Mouse (Mus musculus) bone marrow macrophage, adult 2 months (primary cell): ENCODE data around the gene Slc4a1. TPM values are rescaled to one million over a fixed set of nuclear protein-coding genes. Genes with fewer than 3 reads are reported as not detected.

ENCODE experiments used
- H3K27ac ChIP-seq: 2 replicates; pipeline ENCODE4 v1.5.1; 2012; ENCODE audit warnings: low read depth, low read length; ENCODE audit not compliant: insufficient read depth
- H3K4me1 ChIP-seq: 2 replicates; pipeline ENCODE4 v1.6.1; 2012; ENCODE audit warnings: low read length; ENCODE audit not compliant: control insufficient read depth, insufficient read depth
- H3K4me3 ChIP-seq: 2 replicates; pipeline ENCODE4 v1.5.1; 2012; ENCODE audit warnings: mild to moderate bottlenecking, low read length, moderate library complexity; ENCODE audit not compliant: insufficient read depth
- CTCF ChIP-seq: IDR thresholded peaks from 2 replicates; pipeline ENCODE4 v1.5.1; 2012; ENCODE audit warnings: low read depth, mild to moderate bottlenecking, low read length, moderate library complexity
- POLR2A ChIP-seq: IDR thresholded peaks from 2 replicates; pipeline ENCODE4 v1.6.1; 2012; ENCODE audit warnings: mild to moderate bottlenecking, low read depth, low read length, borderline replicate concordance
- polyA plus RNA-seq: library from polyadenylated mRNA; stranded (reverse); fragments of >200 nt; gene quantifications from 2 replicates; pipeline ENCODE4 v1.2.4, GENCODE M21; 2012; ENCODE audit not compliant: missing spikeins, insufficient read depth, insufficient read length

The Slc4a1 gene
- polyA plus RNA-seq, 1 experiment, result not detected

DNA sequence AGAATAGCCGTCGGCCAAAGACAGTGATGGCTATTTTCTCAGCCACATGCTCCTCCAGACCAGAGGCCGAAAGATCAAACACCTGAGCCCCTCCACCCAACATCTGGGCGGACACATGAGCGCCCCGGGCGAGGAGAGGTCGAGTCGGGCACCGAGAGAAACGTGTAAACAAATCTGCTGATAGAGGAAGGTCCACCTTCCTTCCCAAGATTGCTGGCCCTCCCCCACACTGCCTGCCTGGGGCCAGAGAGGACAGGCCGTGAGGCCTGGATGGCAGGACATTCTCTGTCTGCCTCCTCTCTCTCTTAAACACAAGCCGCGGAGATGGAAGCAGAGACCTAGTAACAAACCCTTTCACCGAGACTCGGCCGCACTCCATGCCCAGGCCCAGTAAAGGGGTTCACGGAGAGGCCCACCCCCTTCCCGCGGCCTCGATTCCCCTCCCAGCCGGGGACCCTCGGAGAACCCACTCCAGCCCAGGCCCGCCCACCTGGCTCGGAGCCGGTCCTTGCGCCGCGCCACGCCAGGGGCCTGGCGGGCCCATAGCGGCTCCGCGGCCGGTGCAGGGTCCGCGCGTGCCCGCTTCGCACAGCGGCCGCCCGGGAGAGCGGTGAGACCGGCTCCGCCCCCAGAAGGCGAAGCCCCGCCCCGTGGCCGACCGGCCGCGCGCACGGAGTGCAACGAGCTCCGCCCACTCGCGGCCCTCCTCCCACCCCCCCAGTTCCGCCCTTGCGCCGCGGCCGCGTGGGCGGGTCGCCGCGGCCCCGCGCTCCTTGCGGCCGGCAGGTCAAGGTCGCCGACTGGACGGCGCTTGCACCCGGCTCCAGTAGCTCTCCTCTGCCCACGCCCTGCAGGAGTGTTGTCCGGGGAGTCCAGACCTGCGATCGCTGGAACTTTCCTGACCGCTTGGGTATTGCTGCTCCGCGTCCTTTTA lies 41.2 kb upstream of the Slc4a1 start:
- Histone ChIP-seq H3K27ac (peak overlapping the region; percentile 86), H3K4me3 (peak overlapping the region; percentile 95), H3K4me1 (peaks cover 21% of the 10 kb centered on the region)
- TF ChIP-seq CTCF (no peak), POLR2A (no peak)

DNA sequence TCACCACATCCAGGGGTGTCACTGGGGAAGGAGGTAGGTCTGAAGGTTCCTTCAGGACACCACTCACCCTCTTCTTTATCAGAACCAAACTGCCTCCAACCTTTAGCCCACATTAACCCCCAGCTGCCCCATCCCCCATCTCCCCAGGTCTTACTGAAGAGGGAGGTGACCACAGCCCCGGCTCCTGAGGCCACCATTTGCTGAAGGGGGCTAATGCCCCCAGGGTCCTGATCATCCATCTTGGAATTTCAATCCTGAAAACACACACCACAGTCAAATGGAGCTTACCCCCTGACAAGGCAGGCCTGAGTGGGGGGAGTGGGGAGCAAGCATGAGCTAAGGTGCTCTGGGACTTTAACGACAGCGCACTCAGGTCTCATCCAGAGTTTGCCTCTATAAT lies 40.4 kb upstream of the Slc4a1 start:
- Histone ChIP-seq H3K27ac (peak overlapping the region; percentile 76; the same call in 1 of the 2 replicates), H3K4me1 (peaks cover 19% of the 10 kb centered on the region), H3K4me3 (peak overlapping the region; percentile 95)
- TF ChIP-seq POLR2A (no peak), CTCF (no peak; the same call in 1 of the 2 replicates)

DNA sequence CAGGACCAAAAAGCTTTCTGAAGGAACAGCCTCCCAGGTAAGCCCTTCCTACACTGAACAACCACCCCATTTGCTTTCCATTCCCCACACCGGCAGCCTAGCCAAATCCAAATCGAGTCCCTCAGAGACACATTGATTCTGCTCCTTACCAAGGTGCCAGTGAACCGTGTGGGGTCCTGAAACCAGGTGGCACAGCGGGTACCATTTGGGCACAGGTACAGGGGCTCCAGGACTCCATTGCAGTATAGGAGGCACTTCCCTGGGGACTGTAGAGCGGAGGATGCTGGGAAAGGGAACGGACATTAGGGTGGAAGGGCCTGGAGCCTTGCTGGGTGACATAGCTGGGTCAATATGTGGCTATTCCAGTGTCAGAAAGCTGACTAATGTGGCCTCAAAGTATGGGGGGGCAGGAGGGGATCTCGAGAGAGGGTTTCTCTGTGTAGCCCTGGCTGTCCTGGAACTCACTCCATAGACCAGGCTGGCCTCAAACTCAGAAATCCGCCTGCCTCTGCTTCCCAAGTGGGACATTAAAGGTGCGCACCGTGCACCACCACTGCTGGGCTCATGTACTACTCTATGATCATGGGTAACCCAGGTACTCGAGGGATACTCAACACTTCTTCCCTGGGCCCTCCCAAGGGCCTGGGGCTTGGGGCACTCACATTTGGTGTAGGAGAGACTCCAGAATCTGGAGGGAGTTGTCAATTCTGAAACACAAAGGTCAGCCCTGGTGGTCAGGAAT lies 39.7 kb upstream of the Slc4a1 start:
- TF ChIP-seq POLR2A (no peak), CTCF (no peak)
- Histone ChIP-seq H3K4me3 (peak overlapping the region; percentile 95), H3K4me1 (peaks cover 18% of the 10 kb centered on the region), H3K27ac (no peak overlapping the region)

DNA sequence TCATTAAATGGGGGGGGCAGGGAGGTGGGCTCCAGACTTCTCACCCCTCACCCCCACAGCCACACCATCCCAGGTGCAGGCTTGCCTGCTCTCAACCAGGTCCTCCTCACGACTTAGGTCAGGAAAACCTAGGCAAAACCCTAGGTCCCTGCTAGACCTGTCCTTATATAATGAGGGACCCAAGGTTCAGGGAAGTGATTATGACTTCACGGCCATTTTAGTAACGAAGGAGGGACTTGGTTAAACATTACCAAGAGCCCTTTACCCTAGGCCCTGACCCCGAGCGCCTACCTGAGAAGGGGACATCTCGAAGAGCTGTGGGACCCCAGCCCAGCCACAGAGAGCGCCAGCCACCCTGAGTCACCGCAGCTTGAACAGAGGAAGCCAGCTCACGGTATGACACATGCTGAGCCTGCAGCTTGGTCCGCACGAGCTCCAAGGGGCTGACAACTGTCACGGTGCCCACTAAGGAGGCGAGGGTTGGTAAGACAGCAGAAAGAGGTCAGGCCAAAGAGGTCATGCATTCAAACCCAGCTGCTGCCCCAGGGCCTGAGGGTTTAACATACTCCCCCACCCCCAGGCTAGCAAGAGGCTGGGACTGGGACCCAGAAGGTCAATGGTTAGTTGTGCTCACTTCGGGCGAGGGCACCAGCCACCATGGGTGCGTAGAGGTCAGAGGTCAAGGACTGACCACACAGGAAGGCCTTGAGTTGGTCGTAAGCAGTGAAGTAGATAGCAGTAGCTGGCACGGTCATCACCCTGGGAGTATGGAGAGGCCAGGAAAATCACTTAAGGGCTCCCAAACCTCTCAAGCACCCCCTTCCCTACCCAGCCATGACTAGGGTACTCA lies 38.4 kb upstream of the Slc4a1 start:
- H3K27ac ChIP-seq, result no peak overlapping the region
- TF ChIP-seq CTCF, result no peak
- TF ChIP-seq POLR2A, result no peak
- no peak overlapping the region for H3K4me3 ChIP-seq
- peaks cover 13% of the 10 kb centered on the region for H3K4me1 ChIP-seq

DNA sequence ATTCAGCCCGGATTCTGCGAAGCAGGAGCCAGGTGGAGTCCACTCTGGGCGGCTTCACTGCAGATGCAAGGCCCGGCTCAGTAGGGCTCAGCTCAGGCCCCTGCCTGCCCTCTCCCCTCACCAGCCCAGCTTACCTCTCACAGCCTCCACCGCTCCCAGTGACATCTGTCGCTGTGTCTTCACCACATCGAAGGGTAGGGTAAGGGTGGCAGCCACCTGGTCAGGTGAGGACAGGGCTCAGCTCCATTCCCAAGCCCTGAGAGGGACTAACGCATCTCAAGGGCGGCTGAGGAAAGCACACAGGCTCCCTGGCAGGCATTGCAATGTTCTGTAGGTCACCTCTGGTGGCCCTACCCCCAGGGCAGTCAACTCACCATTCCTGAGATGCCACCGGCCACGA lies 37.7 kb upstream of the Slc4a1 start:
- Histone ChIP-seq H3K27ac (no peak overlapping the region), H3K4me3 (no peak overlapping the region), H3K4me1 (peaks cover 9% of the 10 kb centered on the region; the same call in 1 of the 2 replicates)
- no peak for TF ChIP-seq POLR2A
- TF ChIP-seq CTCF, result no peak

DNA sequence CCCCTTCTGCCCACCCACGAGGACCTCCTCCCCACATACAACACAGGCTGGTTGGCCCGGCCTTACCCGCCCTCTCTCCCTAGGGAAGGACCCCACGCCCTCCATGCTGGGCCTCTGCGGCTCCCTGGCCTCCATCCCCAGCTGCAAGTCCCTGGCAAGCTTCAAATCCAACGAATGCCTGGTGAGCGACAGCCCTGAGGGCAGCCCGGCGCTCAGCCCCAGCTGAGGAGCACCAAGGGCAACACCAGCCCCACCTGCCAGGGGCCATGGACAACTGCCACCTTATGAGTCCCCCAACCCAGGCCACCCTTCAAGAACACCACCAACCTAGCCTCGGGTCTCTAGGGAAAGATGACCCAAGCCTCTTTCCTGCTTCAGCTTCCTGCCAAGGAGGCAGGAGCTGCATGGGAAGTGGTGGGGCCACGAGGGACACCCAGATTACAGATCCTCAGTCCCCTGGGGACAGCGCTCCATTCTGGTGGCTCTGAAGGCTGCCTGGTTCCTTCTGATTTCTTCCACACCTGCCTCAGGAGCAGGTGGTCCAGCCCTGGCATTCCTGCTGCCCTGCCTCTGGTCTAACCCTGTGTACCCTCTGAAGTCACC lies 36.0 kb upstream of the Slc4a1 start:
- Histone ChIP-seq H3K4me1 (peaks cover 9% of the 10 kb centered on the region; the same call in 1 of the 2 replicates), H3K4me3 (no peak overlapping the region), H3K27ac (no peak overlapping the region)
- TF ChIP-seq CTCF (no peak), POLR2A (no peak)

DNA sequence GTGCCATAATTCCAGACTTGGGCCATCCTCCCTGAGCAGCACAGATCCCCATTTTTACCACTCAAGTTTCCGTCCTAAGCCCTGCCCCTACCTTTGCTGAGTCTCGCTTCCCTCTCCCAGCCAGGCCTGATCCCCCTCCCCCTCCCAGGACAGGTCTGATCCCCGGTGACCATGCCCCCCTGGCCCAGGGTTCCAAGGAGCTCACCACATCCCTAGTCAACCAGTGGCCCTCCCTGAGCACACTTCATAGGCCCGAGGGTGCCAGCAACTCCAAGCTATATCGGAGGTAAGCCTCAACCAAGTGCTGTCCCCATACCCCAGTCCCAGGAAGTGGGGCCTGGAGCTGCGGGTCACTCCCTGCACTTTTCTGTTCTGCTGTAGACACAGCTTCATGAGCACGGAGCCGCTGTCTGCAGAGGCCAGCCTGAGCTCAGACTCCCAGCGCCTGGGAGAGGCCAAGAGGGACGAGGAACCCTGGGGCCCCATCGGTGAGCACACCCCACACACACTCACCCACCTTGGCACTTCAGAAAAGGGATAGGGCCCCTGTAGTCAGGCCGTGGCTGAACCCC lies 34.6 kb upstream of the Slc4a1 start:
- no peak for TF ChIP-seq POLR2A
- TF ChIP-seq CTCF, result no peak
- no peak overlapping the region for H3K27ac ChIP-seq
- H3K4me1 ChIP-seq, result peaks cover 3% of the 10 kb centered on the region; the same call in 1 of the 2 replicates
- no peak overlapping the region for H3K4me3 ChIP-seq

DNA sequence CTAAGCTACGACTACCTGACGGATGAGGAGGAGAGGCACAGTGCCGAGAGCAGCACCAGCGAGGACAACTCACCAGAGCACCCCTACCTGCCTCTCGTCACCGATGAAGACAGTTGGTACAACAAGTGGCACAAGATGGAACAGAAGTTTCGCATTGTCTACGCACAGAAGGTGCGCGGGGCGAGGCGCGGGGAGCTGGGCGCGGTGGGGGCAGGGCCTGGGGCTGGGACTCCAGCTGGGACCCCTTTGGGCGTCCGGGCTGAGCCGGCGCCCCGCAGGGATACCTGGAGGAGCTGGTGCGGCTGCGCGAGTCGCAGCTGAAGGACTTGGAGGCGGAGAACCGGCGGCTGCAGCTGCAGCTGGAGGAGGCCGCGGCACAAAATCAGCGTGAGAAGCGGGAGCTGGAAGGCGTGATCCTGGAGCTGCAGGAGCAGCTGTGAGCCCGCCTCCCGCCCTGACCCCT lies 33.6 kb upstream of the Slc4a1 start:
- no peak for TF ChIP-seq CTCF
- TF ChIP-seq POLR2A, result no peak
- H3K4me3 ChIP-seq, result no peak overlapping the region
- H3K27ac ChIP-seq, result no peak overlapping the region
- no peaks in the 10 kb centered on the region for H3K4me1 ChIP-seq
